Mouse (Mus musculus) ES-Bruce4 (cell line): ENCODE results near the gene Mymk. TPM values are rescaled to one million over a fixed set of nuclear protein-coding genes. Genes with fewer than 3 reads are reported as not detected.

Experiments
- H3K27ac ChIP-seq: 2 replicates; pipeline ENCODE4 v1.5.1; 2012; ENCODE audit warnings: low read length, inconsistent platforms; ENCODE audit not compliant: insufficient read depth
- H3K27me3 ChIP-seq: 2 replicates; pipeline ENCODE4 v1.6.1; 2012; ENCODE audit warnings: mild to moderate bottlenecking, low read length, inconsistent platforms; ENCODE audit not compliant: control insufficient read depth, poor library complexity, insufficient read depth, severe bottlenecking
- H3K36me3 ChIP-seq: 2 replicates; pipeline ENCODE4 v1.6.1; 2012; ENCODE audit warnings: inconsistent platforms, mild to moderate bottlenecking, low read length, moderate library complexity; ENCODE audit not compliant: control insufficient read depth, poor library complexity, insufficient read depth, severe bottlenecking
- H3K4me1 ChIP-seq: one replicate; pipeline ENCODE4 v1.8.1; 2011; ENCODE audit warnings: low read length; ENCODE audit not compliant: control insufficient read depth, insufficient read depth
- H3K4me3 ChIP-seq: 2 replicates; pipeline ENCODE4 v1.5.1; 2011; ENCODE audit warnings: low read depth, mild to moderate bottlenecking, low read length
- H3K9ac ChIP-seq: 2 replicates; pipeline ENCODE4 v1.6.1; 2012; ENCODE audit warnings: low read depth, mild to moderate bottlenecking, inconsistent platforms; ENCODE audit not compliant: poor library complexity, severe bottlenecking
- H3K9me3 ChIP-seq: replicated peaks from 2 replicates; pipeline ENCODE4 v1.6.1; 2012; ENCODE audit warnings: mild to moderate bottlenecking, low read length, inconsistent platforms; ENCODE audit not compliant: control insufficient read depth, poor library complexity, insufficient read depth, severe bottlenecking
- CTCF ChIP-seq: IDR thresholded peaks from one replicate; pipeline ENCODE4 v1.8.1; 2011; ENCODE audit warnings: low read depth, low read length
- EP300 ChIP-seq: IDR thresholded peaks from 2 replicates; pipeline ENCODE4 v1.6.1; 2011; ENCODE audit warnings: low read depth, low read length; ENCODE audit not compliant: insufficient read depth
- POLR2A ChIP-seq: IDR thresholded peaks from one replicate; pipeline ENCODE4 v1.8.1; 2011; ENCODE audit warnings: low read length; ENCODE audit not compliant: insufficient read depth
- polyA plus RNA-seq: library from polyadenylated mRNA; stranded (reverse); fragments of >200 nt; gene quantifications from 2 replicates; pipeline ENCODE4 v1.2.4, GENCODE M21; 2011; ENCODE audit warnings: low read depth; ENCODE audit not compliant: missing spikeins, insufficient read depth, insufficient read length

Mymk gene
- polyA plus RNA-seq, 1 experiment: not detected

DNA sequence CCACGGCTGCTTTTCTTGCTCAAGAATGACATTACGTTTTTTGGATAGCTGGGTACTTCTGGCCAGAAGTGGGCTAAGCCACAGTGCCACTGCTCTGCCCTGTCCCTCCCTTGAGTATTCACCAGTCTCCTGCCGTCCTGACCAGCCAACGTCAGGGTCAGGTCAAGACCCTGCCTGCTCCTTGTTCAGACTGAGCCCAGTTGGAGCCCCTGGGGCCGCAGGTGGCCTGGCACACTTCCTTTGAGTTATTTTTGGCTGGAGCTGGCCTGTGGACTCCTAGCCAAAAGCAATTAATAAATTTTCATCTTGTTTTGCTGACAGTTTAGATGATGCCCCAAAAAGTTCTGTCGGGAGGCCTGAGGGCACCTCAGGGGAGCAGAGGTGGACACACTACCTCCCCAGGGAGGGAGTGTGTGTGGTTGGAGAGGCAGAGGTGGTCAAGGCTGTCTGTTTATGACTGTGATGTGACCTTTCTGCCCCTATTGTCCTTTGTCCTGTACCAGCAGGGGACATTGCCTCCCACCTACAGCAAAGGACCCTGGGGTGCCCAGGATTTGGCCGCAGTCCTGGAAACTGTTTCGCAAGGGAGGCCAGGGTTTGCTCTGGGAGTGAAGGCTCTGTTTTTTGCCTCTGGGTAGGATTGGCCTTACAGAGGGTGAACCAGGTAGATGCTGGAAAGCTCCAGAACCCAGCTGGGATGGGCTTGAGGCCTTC is 29.7 kb downstream of the Mymk start:
- no peak overlapping the region for H3K27ac ChIP-seq
- H3K27me3 ChIP-seq: no peaks in the 10 kb centered on the region
- H3K9me3 ChIP-seq: no peaks in the 10 kb centered on the region
- no peaks in the 10 kb centered on the region for H3K36me3 ChIP-seq
- H3K4me3 ChIP-seq: no peak overlapping the region
- H3K4me1 ChIP-seq: no peaks in the 10 kb centered on the region
- TF ChIP-seq EP300: no peak
- no peak for TF ChIP-seq POLR2A
- TF ChIP-seq CTCF: no peak
- no peak overlapping the region for H3K9ac ChIP-seq

GRCm38 (mm10) chr2:27039286-27039685 is 32.7 kb downstream of the Mymk start:
- Histone ChIP-seq H3K9ac (no peak overlapping the region), H3K36me3 (no peaks in the 10 kb centered on the region), H3K27ac (no peak overlapping the region), H3K9me3 (no peaks in the 10 kb centered on the region), H3K4me1 (no peaks in the 10 kb centered on the region), H3K4me3 (no peak overlapping the region), H3K27me3 (no peaks in the 10 kb centered on the region)
- TF ChIP-seq CTCF (peak; percentile 67), POLR2A (no peak)

DNA sequence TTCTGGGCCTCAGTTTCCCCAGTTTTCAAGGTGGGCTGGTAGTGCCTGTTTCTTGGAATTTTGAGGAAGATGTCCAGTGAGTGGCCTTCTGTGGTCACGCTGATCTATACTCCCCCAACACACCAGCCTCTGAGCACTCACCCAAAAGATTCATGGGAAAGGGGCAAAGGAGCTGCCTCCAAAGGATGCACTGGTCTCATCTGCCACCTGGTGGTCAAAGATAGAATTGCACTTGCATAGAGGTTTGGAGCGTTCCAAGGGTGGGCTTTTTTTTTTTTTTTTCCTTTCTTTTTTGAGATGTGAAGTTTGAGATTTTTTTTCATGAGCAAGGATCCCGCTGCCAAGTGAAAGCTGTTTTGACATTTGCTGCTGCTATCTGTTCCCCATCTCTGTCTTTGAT is 33.4 kb downstream of the Mymk start:
- Histone ChIP-seq H3K36me3 (no peaks in the 10 kb centered on the region), H3K27ac (no peak overlapping the region), H3K27me3 (no peaks in the 10 kb centered on the region), H3K4me3 (no peak overlapping the region), H3K9me3 (no peaks in the 10 kb centered on the region), H3K9ac (no peak overlapping the region), H3K4me1 (no peaks in the 10 kb centered on the region)
- TF ChIP-seq CTCF: peak; percentile 71
- no peak for TF ChIP-seq POLR2A

- TF ChIP-seq POLR2A (no peak), EP300 (no peak), CTCF (no peak)
- no peaks in the 10 kb centered on the region for H3K9me3 ChIP-seq
- H3K36me3 ChIP-seq: no peaks in the 10 kb centered on the region
- no peaks in the 10 kb centered on the region for H3K27me3 ChIP-seq
- no peak overlapping the region for H3K4me3 ChIP-seq
- no peak overlapping the region for H3K9ac ChIP-seq
- H3K27ac ChIP-seq: no peak overlapping the region
- H3K4me1 ChIP-seq: no peaks in the 10 kb centered on the region
Observed at GRCm38 (mm10) chr2:27037008-27037407, 35.0 kb downstream of the Mymk start.

- Histone ChIP-seq H3K4me3 (no peak overlapping the region), H3K27me3 (no peaks in the 10 kb centered on the region), H3K36me3 (no peaks in the 10 kb centered on the region), H3K9ac (no peak overlapping the region), H3K9me3 (no peaks in the 10 kb centered on the region), H3K4me1 (no peaks in the 10 kb centered on the region), H3K27ac (no peak overlapping the region)
- TF ChIP-seq CTCF: no peak
- TF ChIP-seq EP300: no peak
- TF ChIP-seq POLR2A: no peak
Observed at GRCm38 (mm10) chr2:27036003-27036402, 36.0 kb downstream of the Mymk start.

DNA sequence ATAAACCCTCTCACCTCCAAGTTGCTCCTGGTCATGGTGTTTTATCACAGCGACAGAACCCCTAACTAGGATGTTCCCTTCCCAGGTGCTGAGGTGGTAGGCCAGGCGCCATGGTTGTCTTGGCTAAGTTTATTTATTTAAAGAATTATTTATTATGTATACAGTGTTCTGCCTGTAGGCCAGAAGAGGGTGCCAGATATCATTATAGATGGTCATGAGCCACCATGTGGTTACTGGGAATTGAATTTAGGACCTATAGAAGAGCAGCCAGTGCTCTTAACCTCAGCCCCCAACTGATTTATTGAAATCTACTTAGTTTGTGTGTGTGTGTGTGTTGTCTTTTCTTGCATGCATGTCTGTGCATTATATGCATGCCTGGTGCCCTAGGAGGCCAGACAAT is 39.6 kb downstream of the Mymk start:
- H3K9me3 ChIP-seq: no peaks in the 10 kb centered on the region
- H3K36me3 ChIP-seq: no peaks in the 10 kb centered on the region
- TF ChIP-seq POLR2A: no peak
- no peak for TF ChIP-seq EP300
- no peak for TF ChIP-seq CTCF
- no peak overlapping the region for H3K4me3 ChIP-seq
- H3K4me1 ChIP-seq: no peaks in the 10 kb centered on the region
- H3K9ac ChIP-seq: no peak overlapping the region
- H3K27ac ChIP-seq: no peak overlapping the region
- H3K27me3 ChIP-seq: no peaks in the 10 kb centered on the region
